Mouse (Mus musculus) liver, embryonic 15.5 days (tissue): Measurements from ENCODE around the gene Tepp. TPM values are rescaled to one million over a fixed set of nuclear protein-coding genes. Genes with fewer than 3 reads are reported as not detected.

Source experiments
- ATAC-seq: fragments of 200-750 bp; cut with Nextera tagmentation; 2 replicates; pipeline ENCODE4 v1.8.0; 2017; ENCODE audit warnings: moderate number of reproducible peaks, mild to moderate bottlenecking, moderate library complexity; ENCODE audit not compliant: insufficient read depth
- H3K27ac ChIP-seq: fragments of 300-500 bp; sonication (generic); replicated peaks from 2 replicates; pipeline ENCODE4 v1.5.1; 2015; ENCODE audit warnings: mild to moderate bottlenecking, inconsistent platforms
- H3K27me3 ChIP-seq: fragments of 300-500 bp; sonication (generic); 2 replicates; pipeline ENCODE4 v1.6.1; 2015; ENCODE audit warnings: mild to moderate bottlenecking, inconsistent platforms
- H3K36me3 ChIP-seq: fragments of 300-500 bp; sonication (generic); replicated peaks from 2 replicates; pipeline ENCODE4 v1.6.1; 2015; ENCODE audit warnings: moderate library complexity, mild to moderate bottlenecking, inconsistent platforms
- H3K4me1 ChIP-seq: fragments of 300-500 bp; sonication (generic); replicated peaks from 2 replicates; pipeline ENCODE4 v1.6.1; 2015; ENCODE audit warnings: inconsistent platforms
- H3K4me2 ChIP-seq: fragments of 300-500 bp; sonication (generic); 2 replicates; pipeline ENCODE4 v1.6.1; 2015; ENCODE audit warnings: moderate library complexity, mild to moderate bottlenecking, inconsistent platforms
- H3K4me3 ChIP-seq: fragments of 300-500 bp; sonication (generic); replicated peaks from 2 replicates; pipeline ENCODE4 v1.5.1; 2015; ENCODE audit warnings: mild to moderate bottlenecking, inconsistent platforms
- H3K9ac ChIP-seq: fragments of 300-500 bp; sonication (generic); 2 replicates; pipeline ENCODE4 v1.6.1; 2015; ENCODE audit warnings: moderate library complexity, mild to moderate bottlenecking, inconsistent platforms
- H3K9me3 ChIP-seq: fragments of 300-500 bp; sonication (generic); replicated peaks from 2 replicates; pipeline ENCODE4 v1.6.1; 2016; ENCODE audit warnings: inconsistent platforms
- WGBS: fragments of 180-500 bp; shearing (Covaris S2); methylation state at CpG from one replicate; pipeline ENCODE4 v1.1.7; 2015; ENCODE audit warnings: mixed read lengths; ENCODE audit not compliant: insufficient replicate concordance; 5-methylcytosine and 5-hydroxymethylcytosine counted together
- polyA plus RNA-seq: library from polyadenylated mRNA; unstranded; fragments of >200 nt; fragmentation: Nextera tagmentation; extraction: Ambion mirVana; gene quantifications from 2 replicates; pipeline ENCODE4 v1.2.1, GENCODE M21; 2015

Gene Tepp
- polyA plus RNA-seq, 1 experiment from 2014 or later: not detected

GRCm38 (mm10) chr8:95352151-95352870 lies 41.9 kb downstream of the Tepp start, which contains the start of gene Mmp15:
Mmp15 (plus strand) TSS chr8:95352268.
- H3K4me2 ChIP-seq: peak within 1 kb of the TSS; percentile 67
- ATAC-seq: peak; percentile 50
- peak within 1 kb of the TSS; percentile 56 for H3K4me3 ChIP-seq
- H3K27ac ChIP-seq: no peak within 1 kb of the TSS
- H3K9me3 ChIP-seq: no peaks in the 10 kb centered on the region
- 1% methylated on average over 78 of the region's 80 CpGs for WGBS
- no peaks in the 10 kb centered on the region for H3K36me3 ChIP-seq
- peak within 1 kb of the TSS; percentile 18; the same call in 1 of the 2 replicates for H3K9ac ChIP-seq
- H3K27me3 ChIP-seq: peaks cover 74% of the 10 kb centered on the region
- H3K4me1 ChIP-seq: no peaks in the 10 kb centered on the region; the same call in 1 of the 2 replicates

GRCm38 (mm10) chr8:95352871-95353866 lies 42.8 kb downstream of the Tepp start:
- H3K4me3 ChIP-seq: peak overlapping the region; percentile 56
- no peaks in the 10 kb centered on the region for H3K9me3 ChIP-seq
- H3K4me2 ChIP-seq: peak overlapping the region; percentile 67
- no peaks in the 10 kb centered on the region; the same call in 1 of the 2 replicates for H3K4me1 ChIP-seq
- H3K9ac ChIP-seq: peak overlapping the region; percentile 18; the same call in 1 of the 2 replicates
- no peak overlapping the region for H3K27ac ChIP-seq
- H3K27me3 ChIP-seq: peaks cover 74% of the 10 kb centered on the region
- H3K36me3 ChIP-seq: no peaks in the 10 kb centered on the region
- no peak for ATAC-seq
- WGBS: 5% methylated on average over 62 of the region's 62 CpGs

- 55% methylated on average over 2 of the region's 2 CpGs for WGBS
- H3K9ac ChIP-seq: no peak overlapping the region; the same call in 1 of the 2 replicates
These were observed 44.2 kb downstream of the Tepp start for GRCm38 (mm10) chr8:95354606-95355005.

GRCm38 (mm10) chr8:95358550-95359411 lies 48.4 kb downstream of the Tepp start:
- WGBS: 37% methylated on average over 8 of the region's 8 CpGs
- Histone ChIP-seq H3K27me3 (peaks cover 24% of the 10 kb centered on the region), H3K36me3 (no peaks in the 10 kb centered on the region), H3K9ac (no peak overlapping the region), H3K4me1 (peaks cover 31% of the 10 kb centered on the region), H3K9me3 (no peaks in the 10 kb centered on the region), H3K4me3 (no peak overlapping the region), H3K4me2 (no peak overlapping the region), H3K27ac (no peak overlapping the region)
- no peak for ATAC-seq

More at GRCm38 (mm10) chr8:95354606-95355005, 44.2 kb downstream of the Tepp start:
- H3K36me3 ChIP-seq: no peaks in the 10 kb centered on the region
- no peak overlapping the region for H3K4me2 ChIP-seq
- H3K9me3 ChIP-seq: no peaks in the 10 kb centered on the region
- no peak overlapping the region for H3K27ac ChIP-seq
- no peak overlapping the region for H3K4me3 ChIP-seq
- ATAC-seq: no peak
- H3K27me3 ChIP-seq: peaks cover 66% of the 10 kb centered on the region
- H3K4me1 ChIP-seq: peaks cover 12% of the 10 kb centered on the region

- Histone ChIP-seq H3K4me2 (0 out of 2 replicates have a peak overlapping the region, but pooled peaks have one; percentile 10), H3K27ac (peak overlapping the region; percentile 48; the same call in 1 of the 2 replicates), H3K4me1 (peaks cover 31% of the 10 kb centered on the region), H3K9me3 (no peaks in the 10 kb centered on the region), H3K9ac (no peak overlapping the region), H3K36me3 (no peaks in the 10 kb centered on the region), H3K4me3 (no peak overlapping the region), H3K27me3 (peaks cover 8% of the 10 kb centered on the region; the same call in 1 of the 2 replicates)
- WGBS: 21% methylated on average over 7 of the region's 7 CpGs
- ATAC-seq: peak; percentile 73
These were observed 50.0 kb downstream of the Tepp start for GRCm38 (mm10) chr8:95360181-95361015.

GRCm38 (mm10) chr8:95361016-95361341 lies 50.6 kb downstream of the Tepp start:
- peak; percentile 26 for ATAC-seq
- H3K4me1 ChIP-seq: peaks cover 31% of the 10 kb centered on the region
- H3K27me3 ChIP-seq: 0 out of 2 replicates have a peak, but pooled peaks cover 3% of the 10 kb centered on the region
- no peak overlapping the region for H3K4me3 ChIP-seq
- H3K27ac ChIP-seq: no peak overlapping the region
- WGBS: 44% methylated on average over 3 of the region's 3 CpGs
- no peak overlapping the region for H3K9ac ChIP-seq
- no peaks in the 10 kb centered on the region for H3K36me3 ChIP-seq
- H3K9me3 ChIP-seq: no peaks in the 10 kb centered on the region
- 0 out of 2 replicates have a peak overlapping the region, but pooled peaks have one; percentile 10 for H3K4me2 ChIP-seq

- H3K9ac ChIP-seq: no peak overlapping the region
- H3K4me1 ChIP-seq: peaks cover 42% of the 10 kb centered on the region
- no peak overlapping the region for H3K4me2 ChIP-seq
- H3K4me3 ChIP-seq: no peak overlapping the region
- H3K27me3 ChIP-seq: no peaks in the 10 kb centered on the region
- H3K27ac ChIP-seq: no peak overlapping the region
- 48% methylated on average over 6 of the region's 6 CpGs for WGBS
- ATAC-seq: no peak
- no peaks in the 10 kb centered on the region for H3K9me3 ChIP-seq
- H3K36me3 ChIP-seq: no peaks in the 10 kb centered on the region
These were observed 51.9 kb downstream of the Tepp start for GRCm38 (mm10) chr8:95362272-95362671.

- WGBS: 76% methylated on average over 2 of the region's 2 CpGs
- Histone ChIP-seq H3K9ac (no peak overlapping the region), H3K9me3 (no peaks in the 10 kb centered on the region), H3K4me1 (peaks cover 48% of the 10 kb centered on the region), H3K27ac (no peak overlapping the region), H3K4me3 (no peak overlapping the region), H3K27me3 (no peaks in the 10 kb centered on the region), H3K36me3 (no peaks in the 10 kb centered on the region), H3K4me2 (no peak overlapping the region)
- no peak for ATAC-seq
These were observed 53.5 kb downstream of the Tepp start for GRCm38 (mm10) chr8:95363849-95364248.

- no peak overlapping the region for H3K27ac ChIP-seq
- peak overlapping the region; percentile 45 for H3K4me2 ChIP-seq
- ATAC-seq: peak; percentile 34; the same call in 1 of the 2 replicates
- no peaks in the 10 kb centered on the region for H3K9me3 ChIP-seq
- WGBS: 48% methylated on average over 20 of the region's 20 CpGs
- H3K27me3 ChIP-seq: no peaks in the 10 kb centered on the region
- peaks cover 32% of the 10 kb centered on the region for H3K4me1 ChIP-seq
- no peak overlapping the region for H3K4me3 ChIP-seq
- no peaks in the 10 kb centered on the region for H3K36me3 ChIP-seq
- no peak overlapping the region for H3K9ac ChIP-seq
These were observed 59.4 kb downstream of the Tepp start for GRCm38 (mm10) chr8:95369581-95370326.
